Mouse (Mus musculus) T-helper 1 cell (primary cell): ENCODE measurements around the gene Crtc1.

Experiments
- in situ Hi-C: fragments of 300-600 bp; cut with MboI, MseI; formaldehyde crosslinking; loops from one replicate; pipeline ENCODE4 v1.15.1; 2025; ENCODE audit warnings: high pct_unique_total_duplicates

The Crtc1 gene

GRCm38 (mm10) chr8:70421349-70422104 lies 17.9 kb downstream of the Crtc1 start:
- in situ Hi-C loops, result no loop called here

DNA sequence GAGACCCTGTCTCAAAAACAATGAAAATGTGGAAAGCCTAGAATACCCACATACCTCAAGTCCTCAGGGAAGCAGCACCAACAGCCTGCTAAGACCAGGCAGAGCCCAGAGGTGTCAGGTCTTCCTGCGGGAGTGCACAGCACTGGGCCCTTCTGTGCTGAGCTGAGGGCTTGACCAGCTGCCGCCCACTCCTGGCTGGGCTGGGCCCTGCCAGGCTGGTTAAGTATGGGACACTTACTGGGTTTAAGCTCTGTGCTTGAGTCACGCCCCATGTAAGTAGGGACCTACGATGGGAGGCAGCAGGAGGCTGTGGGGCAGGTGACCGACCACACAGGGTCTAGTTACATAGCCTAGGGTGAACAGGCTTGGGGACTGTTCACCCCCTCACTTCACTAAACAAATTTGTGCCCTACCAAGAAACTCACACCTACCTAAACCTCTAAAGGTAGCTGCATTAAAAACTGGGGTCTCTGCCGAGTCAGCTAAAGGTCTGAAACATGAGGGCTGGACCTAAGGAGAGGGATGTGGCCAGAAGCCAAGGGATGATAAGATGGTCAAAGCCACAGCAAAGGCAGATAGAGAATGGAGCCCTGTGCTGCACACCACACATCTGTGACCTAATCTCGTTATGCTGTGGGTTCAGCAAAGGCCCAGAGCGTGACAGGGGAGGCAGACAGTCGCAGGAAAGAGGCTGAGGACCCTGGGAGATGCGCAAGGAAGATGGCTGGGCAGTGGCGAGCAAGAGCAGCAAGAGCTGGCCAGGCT lies 19.3 kb downstream of the Crtc1 start:
- in situ Hi-C loops, result loop anchor here (5.0 kb wide), 1 partner anchor 82 kb away; no protein-coding TSS in a partner anchor

DNA sequence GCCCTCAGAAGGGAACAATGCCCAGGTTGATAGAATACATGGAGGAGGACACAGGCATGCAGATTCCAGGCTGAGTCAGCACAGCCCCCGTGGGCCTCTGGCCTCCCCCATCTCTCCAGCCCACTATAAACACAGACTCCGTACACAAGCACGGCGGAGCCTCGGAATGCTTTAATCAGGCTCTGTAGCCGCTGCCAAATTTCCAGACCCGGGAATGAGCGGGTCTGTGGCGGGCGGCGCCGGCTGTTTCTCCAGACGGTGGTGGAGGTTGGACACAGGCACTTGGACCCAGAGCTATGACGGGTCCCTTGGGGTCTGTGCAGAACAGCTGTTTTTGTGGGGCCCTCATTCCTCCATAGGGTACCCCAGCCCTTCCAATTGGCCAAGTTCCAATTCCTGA lies 20.4 kb downstream of the Crtc1 start:
- in situ Hi-C loops, result loop anchor here (5.0 kb wide), 1 partner anchor 83 kb away; no protein-coding TSS in a partner anchor

- in situ Hi-C loops, result loop anchor here (5.0 kb wide), 1 partner anchor 84 kb away; no protein-coding TSS in a partner anchor
These were observed 21.5 kb downstream of the Crtc1 start for GRCm38 (mm10) chr8:70417914-70418313.

DNA sequence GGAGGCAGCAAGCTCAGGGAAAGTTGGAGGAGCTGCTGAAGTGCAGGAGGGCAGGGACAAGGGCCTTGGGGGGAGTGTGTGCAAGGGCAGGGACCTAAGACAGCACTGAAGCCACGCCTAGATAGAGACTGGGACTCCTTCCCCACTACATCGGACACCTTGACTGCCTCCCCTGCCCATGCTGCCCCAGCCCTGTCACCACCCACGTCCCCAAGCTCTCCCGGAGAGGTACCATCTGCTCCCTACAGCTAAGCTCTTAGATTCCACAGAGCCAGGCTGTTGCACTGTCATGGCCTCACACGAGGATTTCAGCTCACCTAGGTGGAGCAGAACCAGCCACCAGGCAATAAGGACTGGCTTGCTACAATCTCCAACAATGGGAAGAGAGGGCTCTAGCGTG lies 22.4 kb downstream of the Crtc1 start:
- in situ Hi-C loops, result loop anchor here (5.0 kb wide), 1 partner anchor 85 kb away; no protein-coding TSS in a partner anchor

DNA sequence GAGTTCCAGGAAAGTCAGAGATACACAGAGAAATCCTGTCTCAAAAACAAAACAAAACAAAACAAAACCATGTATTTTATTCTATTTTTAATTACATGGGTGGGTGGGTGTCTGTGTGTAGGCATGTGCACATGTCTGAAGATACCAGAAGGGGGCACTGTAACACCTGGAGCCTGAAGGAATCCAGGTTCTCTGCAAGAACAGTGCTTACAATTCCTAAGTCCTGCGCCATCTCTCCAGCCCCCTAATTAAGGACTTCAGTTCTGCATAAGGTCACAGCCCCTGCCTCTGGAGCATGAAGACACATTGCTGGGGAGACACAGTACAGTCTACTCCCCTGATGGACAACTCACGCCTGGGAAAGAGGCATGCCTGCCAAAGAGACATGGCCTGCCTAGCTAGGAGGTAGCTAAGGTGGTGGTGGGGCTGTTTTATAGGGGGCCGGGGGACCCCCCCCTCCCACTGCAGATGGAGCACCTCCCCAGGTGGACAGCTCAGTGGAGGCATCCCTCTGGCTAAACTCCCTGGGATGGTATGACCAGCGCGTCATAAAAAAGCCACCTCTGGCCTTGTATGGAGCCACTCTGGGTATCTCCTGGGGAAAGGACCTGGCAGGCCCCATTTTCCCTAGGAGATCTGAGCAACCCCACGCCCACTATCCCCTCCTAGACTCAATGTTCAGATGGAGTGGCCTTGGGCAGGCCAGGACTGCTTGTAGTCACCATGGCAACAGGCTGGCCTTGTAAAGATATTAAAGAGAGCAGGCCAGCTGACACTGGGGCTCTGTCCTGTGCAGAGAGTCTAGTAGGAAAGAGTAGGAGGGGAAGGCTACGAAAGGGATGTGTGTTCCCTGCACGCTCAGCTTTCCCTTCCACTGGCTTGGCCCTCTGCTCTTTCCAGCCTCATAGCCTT lies 23.6 kb downstream of the Crtc1 start:
- in situ Hi-C loops, result loop anchor here (5.0 kb wide), 1 partner anchor 87 kb away; no protein-coding TSS in a partner anchor

- in situ Hi-C loops, result loop anchor here (5.0 kb wide), 1 partner anchor 173 kb away; no protein-coding TSS in a partner anchor
These were observed 25.0 kb downstream of the Crtc1 start for GRCm38 (mm10) chr8:70414310-70414946.

DNA sequence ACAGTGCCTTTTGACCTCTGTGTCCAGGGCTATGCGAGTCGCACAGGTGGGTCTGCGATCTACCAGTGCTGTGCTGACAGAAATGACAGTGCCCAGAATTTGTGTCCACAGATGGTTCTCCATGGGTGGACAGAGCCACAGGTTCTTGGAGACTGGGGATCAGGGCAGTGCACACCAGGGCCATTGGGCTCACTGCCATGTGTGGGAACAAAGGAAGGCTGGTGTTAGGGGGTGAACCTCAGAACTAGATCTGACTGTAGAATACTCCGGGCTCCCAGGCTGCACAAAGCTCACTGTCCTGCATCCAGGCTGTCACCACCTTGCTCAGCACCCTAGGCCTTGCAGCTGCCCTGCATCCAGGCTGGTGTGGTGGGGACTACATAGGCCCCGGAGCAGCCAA lies 29.1 kb downstream of the Crtc1 start:
- in situ Hi-C loops, result loop anchor here (5.0 kb wide), 1 partner anchor 177 kb away; no protein-coding TSS in a partner anchor

DNA sequence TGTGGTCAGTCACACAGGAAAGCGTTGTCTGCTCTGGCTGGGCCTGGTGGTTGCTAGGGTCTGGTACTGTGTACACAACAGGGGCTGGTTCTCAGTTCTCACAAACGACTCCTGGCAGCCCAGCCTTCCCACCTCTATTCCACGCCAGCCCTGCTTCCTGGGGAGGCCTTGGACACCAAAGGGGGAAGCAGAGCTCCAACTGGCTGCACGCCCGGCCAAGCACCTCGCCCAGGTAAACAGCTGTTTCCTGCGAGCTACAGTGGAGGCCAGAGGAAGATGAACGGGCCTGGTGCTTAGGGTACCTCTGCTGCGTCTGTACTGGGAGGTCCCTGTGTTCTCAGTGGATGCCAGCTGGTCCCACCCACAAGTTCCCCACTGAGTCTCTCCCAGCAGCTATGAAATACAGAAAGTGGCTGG lies 29.9 kb downstream of the Crtc1 start:
- in situ Hi-C loops, result no loop called here

GRCm38 (mm10) chr8:70409019-70409418 lies 30.4 kb downstream of the Crtc1 start:
- in situ Hi-C loops, result no loop called here

DNA sequence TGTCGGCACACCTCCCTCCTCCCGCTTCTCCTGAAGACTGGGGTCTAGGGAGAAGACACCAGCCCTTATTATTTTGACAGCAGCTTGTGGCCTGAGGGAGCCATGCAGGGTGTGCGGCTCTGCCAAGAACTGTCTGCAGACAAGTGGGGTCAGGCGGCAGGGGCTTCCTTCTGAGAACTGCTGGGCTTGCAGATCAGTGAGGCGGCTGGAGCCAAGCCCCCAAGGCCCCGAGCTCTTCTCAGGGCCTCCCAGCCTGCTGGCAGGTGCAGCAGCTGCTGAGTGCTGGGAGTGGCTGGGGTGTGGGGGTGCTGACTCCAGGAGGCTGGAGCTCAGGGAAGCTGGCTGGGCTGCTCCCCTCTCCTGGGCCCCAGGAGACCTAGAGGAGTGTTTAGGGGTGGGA lies 31.1 kb downstream of the Crtc1 start:
- in situ Hi-C loops, result no loop called here

DNA sequence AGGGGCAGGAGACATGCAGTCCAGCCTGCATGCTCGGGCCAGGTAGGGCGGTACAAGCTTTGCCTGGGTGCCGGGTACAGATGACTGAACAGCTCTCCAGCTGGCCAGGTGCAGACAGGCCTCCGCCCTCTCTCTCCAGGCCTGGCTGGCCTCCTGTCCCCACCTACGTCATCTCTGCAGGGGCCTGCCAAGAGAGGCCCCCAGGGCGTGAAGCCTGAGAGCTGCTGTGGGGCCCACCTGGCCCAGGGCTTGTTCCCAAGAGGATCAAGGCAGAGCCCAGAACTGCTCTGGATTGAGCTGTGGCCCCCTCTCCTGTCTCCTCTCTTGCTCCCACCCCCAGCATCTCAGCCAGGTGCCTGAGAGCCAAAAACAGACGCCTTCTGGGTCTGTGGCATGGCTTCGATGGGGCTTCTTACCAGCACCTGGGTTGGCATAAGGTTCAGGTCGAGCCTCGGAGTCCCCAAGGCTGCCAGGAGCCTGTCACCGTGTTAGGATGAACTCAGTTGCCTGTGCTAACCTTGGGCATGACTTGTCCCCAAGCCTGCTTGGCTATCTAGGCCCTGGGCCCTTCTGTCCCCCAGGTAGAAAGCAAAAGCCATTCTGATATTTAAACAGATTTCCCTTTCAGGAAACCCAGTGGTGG lies 32.8 kb downstream of the Crtc1 start:
- in situ Hi-C loops, result no loop called here

DNA sequence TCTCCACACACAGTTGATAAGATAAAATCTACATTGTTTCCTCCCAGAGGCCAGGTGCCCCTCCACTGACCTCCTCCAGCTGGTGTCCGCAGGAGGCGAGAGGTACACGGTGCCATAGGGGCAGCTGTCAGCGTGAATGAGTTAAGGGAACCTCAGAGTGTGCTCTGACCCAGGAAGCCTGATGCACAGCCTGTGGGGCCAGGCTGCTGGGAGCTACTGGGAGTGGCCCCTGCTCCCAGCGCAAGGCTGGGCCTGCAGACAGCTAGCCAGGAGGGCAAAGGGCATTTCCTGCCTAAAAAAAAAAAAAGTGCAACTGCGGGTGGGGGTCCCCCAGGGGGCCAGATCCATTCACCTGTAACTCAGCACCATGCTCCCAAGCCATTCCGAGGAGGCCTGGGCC lies 34.2 kb downstream of the Crtc1 start:
- in situ Hi-C loops, result no loop called here

- in situ Hi-C loops, result no loop called here
These were observed 35.2 kb downstream of the Crtc1 start for GRCm38 (mm10) chr8:70404212-70404611.

- in situ Hi-C loops, result no loop called here
These were observed 41.5 kb downstream of the Crtc1 start for GRCm38 (mm10) chr8:70397611-70398563.

- in situ Hi-C loops, result no loop called here
These were observed 43.2 kb downstream of the Crtc1 start for GRCm38 (mm10) chr8:70396184-70396583.

DNA sequence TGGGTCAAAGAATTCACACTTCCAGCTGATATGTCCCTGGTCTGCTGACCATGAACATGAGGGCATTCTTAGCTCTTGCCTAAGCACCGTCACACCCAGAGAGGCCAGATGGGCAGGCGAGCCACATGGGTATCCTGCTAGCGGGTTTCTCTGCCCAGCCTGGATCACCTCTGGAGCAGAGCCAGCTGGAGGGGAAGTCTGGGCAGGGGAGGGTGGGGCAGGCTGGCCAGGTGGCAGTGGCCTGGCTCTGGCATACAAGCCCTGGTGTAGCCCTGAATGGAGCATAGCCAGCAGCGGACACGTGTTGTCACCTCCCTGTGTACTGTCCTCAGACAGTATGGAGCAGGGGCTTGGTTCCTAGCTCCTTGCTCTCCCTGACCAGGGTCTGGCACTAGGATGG lies 43.7 kb downstream of the Crtc1 start:
- in situ Hi-C loops, result no loop called here

DNA sequence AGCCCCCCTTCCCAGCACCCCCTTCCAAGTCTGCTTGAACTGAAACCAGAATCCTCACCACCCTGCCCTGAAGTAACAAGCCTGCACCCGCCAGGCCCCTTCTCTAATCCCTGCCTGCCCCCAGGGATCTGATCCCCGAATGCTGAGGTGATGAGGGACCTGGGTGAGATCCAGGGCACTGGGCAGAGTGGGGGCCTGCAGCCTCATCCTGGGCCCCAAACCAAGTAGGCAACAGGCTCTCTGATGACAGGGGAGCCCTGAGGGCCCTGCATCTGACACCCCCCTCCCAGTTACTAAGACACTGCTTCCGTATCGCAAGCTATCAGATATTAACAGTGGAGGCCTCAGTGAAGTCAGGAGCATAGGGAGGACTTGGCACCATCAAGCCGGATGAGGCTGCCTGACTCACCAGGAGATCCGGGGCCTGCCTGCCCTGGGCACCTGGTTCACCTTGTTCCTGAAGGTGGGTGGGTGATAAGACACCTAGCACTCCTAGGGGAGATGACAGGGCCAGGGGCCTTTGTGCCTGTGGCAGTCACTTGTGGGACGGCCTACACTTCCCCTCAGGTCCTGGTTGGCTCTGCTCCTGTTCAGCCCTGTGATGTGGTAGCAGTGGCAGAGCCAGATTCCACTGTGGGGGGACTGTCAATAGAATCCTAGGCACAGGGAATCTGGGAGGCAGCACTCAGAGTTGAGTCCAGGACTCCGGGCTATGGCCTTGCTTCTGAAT lies 44.9 kb downstream of the Crtc1 start:
- in situ Hi-C loops, result no loop called here

- in situ Hi-C loops, result no loop called here
These were observed 46.3 kb downstream of the Crtc1 start for GRCm38 (mm10) chr8:70393087-70393486.
